Mouse (Mus musculus) forebrain, postnatal 0 days (tissue): Measurements from ENCODE around the gene Snx12. TPM values are rescaled to one million over a fixed set of nuclear protein-coding genes. Genes with fewer than 3 reads are reported as not detected.

Source experiments
- ATAC-seq: fragments of 200-750 bp; cut with Nextera tagmentation; 2 replicates; pipeline ENCODE4 v1.8.0; 2017; ENCODE audit warnings: mild to moderate bottlenecking, moderate library complexity
- DNase-seq: peaks from one replicate; pipeline ENCODE4 v3.0.0-alpha.2; 2015
- H3K27ac ChIP-seq: fragments of 300-500 bp; sonication (generic); 2 replicates; pipeline ENCODE4 v1.5.1; 2014; ENCODE audit warnings: low read depth, mild to moderate bottlenecking, antibody characterized with exemption, low read length, moderate library complexity, mixed read lengths
- H3K27me3 ChIP-seq: fragments of 300-500 bp; sonication (generic); 2 replicates; pipeline ENCODE4 v1.6.1; 2014; ENCODE audit warnings: mild to moderate bottlenecking, low read length, mixed read lengths; ENCODE audit not compliant: insufficient read depth
- H3K36me3 ChIP-seq: fragments of 300-500 bp; sonication (generic); 2 replicates; pipeline ENCODE4 v1.6.1; 2014; ENCODE audit warnings: mild to moderate bottlenecking, moderate library complexity; ENCODE audit not compliant: insufficient read depth
- H3K4me1 ChIP-seq: fragments of 300-500 bp; sonication (generic); 2 replicates; pipeline ENCODE4 v1.6.1; 2014; ENCODE audit warnings: antibody characterized with exemption; ENCODE audit not compliant: insufficient read depth
- H3K4me2 ChIP-seq: fragments of 300-500 bp; sonication (generic); 2 replicates; pipeline ENCODE4 v1.6.1; 2014; ENCODE audit warnings: low read depth, mild to moderate bottlenecking, moderate library complexity
- H3K4me3 ChIP-seq: fragments of 300-500 bp; sonication (generic); 2 replicates; pipeline ENCODE4 v1.5.1; 2014; ENCODE audit warnings: low read depth, low read length, mixed read lengths
- H3K9ac ChIP-seq: fragments of 300-500 bp; sonication (generic); 2 replicates; pipeline ENCODE4 v1.6.1; 2014; ENCODE audit warnings: mild to moderate bottlenecking
- H3K9me3 ChIP-seq: fragments of 300-500 bp; sonication (generic); 2 replicates; pipeline ENCODE4 v1.6.1; 2016; ENCODE audit warnings: low read length
- CTCF ChIP-seq: sonication (generic); IDR thresholded peaks from 2 replicates; pipeline ENCODE4 v1.5.1; 2016; ENCODE audit warnings: antibody characterized with exemption, control low read depth, low read depth
- WGBS: fragments of 180-500 bp; shearing (Covaris S2); extraction: QIAGEN DNeasy Blood & Tissue Kit; methylation state at CpG from one replicate; pipeline ENCODE4 v1.1.7; 2014; 5-methylcytosine and 5-hydroxymethylcytosine counted together
- polyA plus RNA-seq: library from polyadenylated mRNA; unstranded; fragments of >200 nt; fragmentation: Nextera tagmentation; extraction: Ambion mirVana; gene quantifications from 2 replicates; pipeline ENCODE4 v1.2.1, GENCODE M21; 2015
- total RNA-seq: library from RNA; depleted of rRNA; stranded (reverse); fragments of >200 nt; gene quantifications from 2 replicates; pipeline ENCODE4 v1.2.3, GENCODE M21; 2014; rRNA removed

The Snx12 gene
- total RNA-seq (52.4 and 52.7 TPM in 2 replicates), polyA plus RNA-seq (41.4 and 42.8 TPM in 2 replicates)

GRCm38 (mm10) chrX:101221834-101222795 is at the start of gene Snx12:
TSS of gene Snx12 (minus strand) at chrX:101222563.
- peak; percentile 96 for ATAC-seq
- no peaks in the 10 kb centered on the region for H3K36me3 ChIP-seq
- DNase-seq = peak; percentile 94
- TF ChIP-seq CTCF = no peak
- peak within 1 kb of the TSS; percentile 50 for H3K4me3 ChIP-seq
- no peaks in the 10 kb centered on the region for H3K27me3 ChIP-seq
- no peaks in the 10 kb centered on the region for H3K4me1 ChIP-seq
- peak within 1 kb of the TSS; percentile 53 for H3K4me2 ChIP-seq
- no peaks in the 10 kb centered on the region for H3K9me3 ChIP-seq
- H3K9ac ChIP-seq = peak within 1 kb of the TSS; percentile 56
- WGBS = 31% methylated on average over 55 of the region's 55 CpGs
- H3K27ac ChIP-seq = peak within 1 kb of the TSS; percentile 46

- WGBS = 67% methylated on average over 3 of the region's 3 CpGs
- H3K4me3 ChIP-seq = no peak within 1 kb of the TSS
Measured at GRCm38 (mm10) chrX:101268755-101269124, 46.4 kb upstream of the Snx12 start, which contains the start of gene Gm20489. TSS of gene Gm20489 (minus strand) at chrX:101269023.

GRCm38 (mm10) chrX:101268025-101268754 is 45.8 kb upstream of the Snx12 start, which contains the start of gene Il2rg:
TSS of gene Il2rg (minus strand) at chrX:101268255.
- ATAC-seq (no peak), DNase-seq (no peak)
- H3K36me3 ChIP-seq = no peaks in the 10 kb centered on the region
- no peak for TF ChIP-seq CTCF
- 84% methylated on average over 5 of the region's 5 CpGs for WGBS
- H3K4me3 ChIP-seq = no peak within 1 kb of the TSS
- H3K27me3 ChIP-seq = no peaks in the 10 kb centered on the region
- H3K9me3 ChIP-seq = no peaks in the 10 kb centered on the region
- no peaks in the 10 kb centered on the region for H3K4me1 ChIP-seq
- no peak within 1 kb of the TSS for H3K4me2 ChIP-seq
- H3K27ac ChIP-seq = no peak within 1 kb of the TSS
- no peak within 1 kb of the TSS for H3K9ac ChIP-seq

More at GRCm38 (mm10) chrX:101268755-101269124, 46.4 kb upstream of the Snx12 start, which contains the start of gene Gm20489:
- Histone ChIP-seq H3K36me3 (no peaks in the 10 kb centered on the region), H3K4me2 (no peak within 1 kb of the TSS), H3K9ac (no peak within 1 kb of the TSS), H3K27me3 (no peaks in the 10 kb centered on the region), H3K27ac (no peak within 1 kb of the TSS), H3K9me3 (no peaks in the 10 kb centered on the region), H3K4me1 (no peaks in the 10 kb centered on the region)
- ATAC-seq (no peak), DNase-seq (no peak)
- no peak for TF ChIP-seq CTCF

GRCm38 (mm10) chrX:101266631-101267030 is 44.3 kb upstream of the Snx12 start:
- Histone ChIP-seq H3K27ac (no peak overlapping the region), H3K4me2 (no peak overlapping the region), H3K36me3 (no peaks in the 10 kb centered on the region), H3K9ac (no peak overlapping the region), H3K4me3 (no peak overlapping the region), H3K4me1 (no peaks in the 10 kb centered on the region), H3K27me3 (no peaks in the 10 kb centered on the region), H3K9me3 (no peaks in the 10 kb centered on the region)
- whole genome bisulfite sequencing = 96% methylated on average over 6 of the region's 6 CpGs
- DNase-seq = no peak
- ATAC-seq = no peak
- TF ChIP-seq CTCF = no peak

GRCm38 (mm10) chrX:101263892-101264291 is 41.5 kb upstream of the Snx12 start, which contains the start of gene Gm614:
TSS of gene Gm614 (minus strand) at chrX:101263992.
- no peak for ATAC-seq
- H3K4me3 ChIP-seq = no peak within 1 kb of the TSS
- WGBS = 75% methylated on average over 1 of the region's 1 CpGs

GRCm38 (mm10) chrX:101260441-101261325 is 38.3 kb upstream of the Snx12 start:
- peak; percentile 38 for ATAC-seq
- no peaks in the 10 kb centered on the region for H3K9me3 ChIP-seq
- no peak for DNase-seq
- H3K36me3 ChIP-seq = no peaks in the 10 kb centered on the region
- WGBS = 35% methylated on average over 9 of the region's 13 CpGs
- H3K4me1 ChIP-seq = no peaks in the 10 kb centered on the region
- no peak for TF ChIP-seq CTCF
- no peaks in the 10 kb centered on the region for H3K27me3 ChIP-seq
- no peak overlapping the region for H3K4me3 ChIP-seq
- H3K9ac ChIP-seq = no peak overlapping the region
- no peak overlapping the region for H3K27ac ChIP-seq
- no peak overlapping the region for H3K4me2 ChIP-seq

More at GRCm38 (mm10) chrX:101263892-101264291, 41.5 kb upstream of the Snx12 start, which contains the start of gene Gm614:
- Histone ChIP-seq H3K27me3 (no peaks in the 10 kb centered on the region), H3K27ac (no peak within 1 kb of the TSS), H3K9ac (no peak within 1 kb of the TSS), H3K4me1 (no peaks in the 10 kb centered on the region), H3K36me3 (no peaks in the 10 kb centered on the region), H3K9me3 (no peaks in the 10 kb centered on the region), H3K4me2 (no peak within 1 kb of the TSS)
- no peak for DNase-seq
- no peak for TF ChIP-seq CTCF
